Mouse (Mus musculus): ENCODE measurements around the gene Lrrc74a. TPM values are rescaled to one million over a fixed set of nuclear protein-coding genes. Genes with fewer than 3 reads are reported as not detected.

Gene Lrrc74a
- polyA plus RNA-seq (2012; rRNA removed): not detected in 2 replicates

GRCm38 (mm10) chr12:86734319-86734810, at the start of gene Lrrc74a:
Gene Lrrc74a (plus strand): TSS chr12:86734369.
- DNase-seq (ENCODE audit: extremely low spot score in 1 of 2, low spot score in 1 of 2): no peak

DNA sequence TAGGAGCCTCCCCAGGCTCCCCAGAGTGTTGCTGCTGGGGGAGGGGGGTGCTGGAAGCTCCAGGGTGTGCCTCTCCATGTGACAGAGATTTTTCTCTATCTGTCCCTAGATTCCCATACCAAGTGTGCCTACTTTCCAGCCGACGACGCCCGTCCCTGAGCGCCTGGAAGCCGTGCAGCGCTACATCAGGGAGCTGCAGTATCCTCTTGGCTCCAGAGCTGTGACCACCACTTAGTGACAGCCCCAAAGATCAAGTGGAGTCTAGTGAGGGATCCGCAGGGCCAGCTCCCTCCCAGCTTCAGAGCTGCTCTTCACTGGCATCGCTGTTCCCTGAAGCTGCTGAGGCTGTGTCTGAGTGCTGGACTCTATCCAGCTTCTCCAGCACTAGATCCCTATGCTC, 48.9 kb upstream of the Lrrc74a start:
- no peak for DNase-seq (ENCODE audit: extremely low spot score in 1 of 2, low spot score in 1 of 2)

DNA sequence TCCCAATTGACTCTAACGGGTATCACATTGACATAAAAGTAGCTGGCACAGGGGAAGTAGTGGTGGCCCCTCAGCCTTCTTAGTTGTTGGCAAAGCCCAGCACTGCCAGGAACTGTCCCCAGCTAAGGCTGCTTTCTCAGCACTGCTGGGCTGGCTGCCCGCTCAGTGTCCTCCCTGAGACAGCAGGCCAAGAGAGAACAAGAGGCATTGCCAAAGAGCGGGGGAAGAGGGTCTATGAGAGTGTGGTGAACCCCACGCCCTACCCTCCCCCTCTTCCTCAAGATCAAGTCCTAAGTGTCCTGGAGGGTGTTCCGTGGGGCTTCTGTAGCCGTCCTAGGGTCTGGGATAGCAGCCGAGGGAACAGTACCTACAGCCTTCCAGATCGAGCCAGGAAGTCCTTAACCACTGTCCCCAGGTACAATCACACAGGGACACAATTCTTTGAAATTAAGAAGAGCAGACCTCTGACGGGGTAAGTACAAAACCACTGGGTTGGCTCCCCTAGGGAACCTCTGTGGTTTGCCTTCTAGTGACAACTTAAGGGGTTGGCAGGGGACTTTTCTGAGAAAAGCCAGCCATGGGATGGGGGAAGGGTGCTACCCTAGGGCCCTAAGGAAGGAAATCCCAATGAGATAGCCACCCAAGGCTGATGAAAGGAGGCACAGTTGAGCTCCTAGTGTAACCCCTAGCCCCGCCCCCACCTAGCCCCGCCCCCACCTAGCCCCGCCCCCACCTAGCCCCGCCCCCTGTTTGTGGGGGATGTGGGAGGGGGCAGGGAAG, 47.4 kb upstream of the Lrrc74a start:
- DNase-seq (ENCODE audit: extremely low spot score in 1 of 2, low spot score in 1 of 2): no peak

GRCm38 (mm10) chr12:86687445-86687955, 46.7 kb upstream of the Lrrc74a start:
- DNase-seq (ENCODE audit: extremely low spot score in 1 of 2, low spot score in 1 of 2): no peak

DNA sequence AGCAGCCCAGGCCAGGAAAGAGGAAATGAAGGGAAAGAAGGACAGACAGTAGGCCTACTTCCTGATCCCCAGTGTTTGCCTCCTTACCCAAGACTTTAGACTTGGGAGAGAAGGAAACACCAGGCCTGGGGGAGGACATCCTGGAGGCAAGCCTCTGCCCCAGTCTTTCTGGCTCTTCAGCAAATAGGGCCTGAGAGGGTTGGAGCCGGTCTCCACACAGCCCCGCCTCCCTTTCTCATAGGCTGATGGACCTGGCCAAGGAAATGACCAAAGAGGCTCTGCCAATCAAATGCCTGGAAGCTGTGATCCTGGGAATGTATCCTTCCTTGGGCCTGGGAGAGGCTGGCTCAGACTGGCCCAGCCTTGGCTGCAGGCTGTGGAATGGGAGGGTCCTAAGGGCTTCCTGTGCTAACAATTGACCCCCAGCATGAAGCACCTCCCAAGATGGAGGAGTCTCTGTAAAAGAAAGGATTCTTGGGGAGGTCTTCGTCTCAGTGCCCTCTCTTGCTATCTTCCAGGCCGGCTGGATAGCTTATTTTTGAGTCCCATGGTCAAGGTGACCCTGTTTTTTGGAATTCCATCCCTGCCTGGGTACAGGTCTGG, 46.1 kb upstream of the Lrrc74a start:
- DNase-seq (ENCODE audit: extremely low spot score in 1 of 2, low spot score in 1 of 2): no peak

GRCm38 (mm10) chr12:86688917-86689316, 45.3 kb upstream of the Lrrc74a start:
- DNase-seq (ENCODE audit: extremely low spot score in 1 of 2, low spot score in 1 of 2): no peak

DNA sequence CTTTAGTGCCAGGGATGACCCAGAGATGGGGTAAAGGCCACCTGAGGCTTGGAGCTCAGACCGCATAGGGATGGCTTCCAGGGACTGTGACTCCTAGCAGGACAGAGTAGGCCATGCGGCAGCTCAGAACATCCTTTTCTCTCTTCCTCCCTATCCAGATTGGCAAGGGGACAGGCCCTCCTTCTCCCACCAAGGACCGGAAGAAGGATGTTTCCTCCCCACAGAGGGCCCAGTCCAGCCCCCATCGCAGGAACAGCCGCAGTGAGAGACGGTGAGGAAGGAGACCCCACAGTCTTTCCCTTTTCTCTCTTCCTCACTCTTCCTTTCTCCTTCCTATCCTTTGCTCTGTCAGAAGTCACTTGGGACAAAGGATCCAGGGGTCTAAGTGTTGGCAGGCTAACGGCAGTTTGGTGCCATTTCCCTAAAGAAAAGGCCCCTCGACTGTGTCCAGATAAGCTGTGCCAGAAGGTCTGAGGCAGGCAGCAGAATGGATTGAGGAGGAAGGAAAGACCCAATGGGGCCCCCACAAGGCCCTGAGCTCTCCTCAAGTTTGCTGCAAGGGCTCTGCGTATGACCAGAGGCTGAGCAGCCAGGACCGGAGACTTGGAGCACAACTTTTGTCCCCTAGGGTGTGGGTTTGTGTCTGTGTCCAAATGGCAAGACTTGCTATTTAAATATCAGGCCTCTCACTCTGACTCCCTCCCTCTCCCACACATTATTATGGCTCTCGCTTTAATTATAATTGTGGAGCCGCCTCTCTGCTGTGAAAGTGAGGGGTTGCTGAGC, 43.3 kb upstream of the Lrrc74a start:
- DNase-seq (ENCODE audit: extremely low spot score in 1 of 2, low spot score in 1 of 2): no peak

DNA sequence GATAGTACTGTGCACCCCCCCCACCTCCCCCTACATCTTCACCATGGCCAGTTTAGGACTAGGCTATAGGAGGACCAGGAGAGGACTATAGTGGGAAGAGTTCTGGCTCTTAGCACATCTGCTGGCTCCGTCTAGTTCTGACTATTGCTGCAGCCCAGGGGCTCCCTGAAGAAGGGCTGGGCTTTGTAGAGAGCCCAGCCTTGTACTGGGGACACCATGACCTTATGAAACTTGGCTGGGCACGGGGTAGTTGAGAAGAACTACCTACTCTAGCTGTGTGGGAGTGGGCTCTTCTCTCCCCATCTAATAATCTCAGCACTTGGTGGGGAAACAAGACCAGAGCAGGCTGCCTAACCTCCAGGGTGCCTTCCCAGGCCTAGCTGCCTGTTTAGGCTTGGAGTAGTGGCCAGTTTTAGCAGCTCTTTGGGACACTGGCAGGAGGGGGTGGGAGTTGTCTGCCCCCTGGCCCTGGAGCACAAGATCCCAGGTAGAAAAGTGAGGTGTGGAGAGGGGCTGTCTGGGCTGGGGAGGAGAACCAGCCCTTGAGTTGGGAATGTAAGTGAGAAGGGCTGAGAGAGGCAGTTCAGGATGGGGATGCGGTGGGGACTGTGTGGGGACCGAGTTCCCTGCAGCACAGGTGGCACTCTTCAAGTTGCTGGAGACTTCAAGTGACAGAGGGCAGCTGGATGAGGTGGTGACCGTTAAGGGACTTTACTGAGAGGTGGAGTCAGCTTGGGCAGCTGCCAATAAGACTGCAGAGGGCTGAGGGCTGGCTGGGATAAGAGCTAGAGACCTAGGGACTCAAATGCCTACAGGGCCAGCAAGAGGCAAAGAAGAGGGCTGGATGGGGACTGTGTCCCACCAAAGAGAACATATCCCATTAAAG, 41.5 kb upstream of the Lrrc74a start:
- no peak for DNase-seq (ENCODE audit: extremely low spot score in 1 of 2, low spot score in 1 of 2)

DNA sequence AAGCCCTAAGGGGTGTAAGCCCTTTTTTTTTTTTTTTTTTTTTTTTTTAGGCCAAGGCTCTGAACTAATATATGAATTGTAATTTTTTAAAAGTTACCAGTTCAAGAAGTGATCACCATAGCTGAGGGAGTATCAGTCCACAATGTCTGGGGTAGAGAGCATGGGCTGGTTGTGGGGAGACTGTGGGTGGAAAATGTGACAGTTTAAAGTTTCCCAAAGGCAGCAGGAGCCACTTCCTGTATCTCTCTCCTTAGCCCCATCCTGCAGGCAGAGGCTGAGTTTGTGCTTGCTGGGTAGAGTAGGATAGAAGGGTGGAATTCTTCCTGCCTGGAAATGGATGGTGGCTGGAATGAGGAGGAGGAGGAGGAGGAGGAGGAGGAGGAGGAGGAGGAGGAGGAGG, 40.8 kb upstream of the Lrrc74a start:
- no peak for DNase-seq (ENCODE audit: extremely low spot score in 1 of 2, low spot score in 1 of 2)

GRCm38 (mm10) chr12:86694441-86694840, 39.7 kb upstream of the Lrrc74a start:
- no peak for DNase-seq (ENCODE audit: extremely low spot score in 1 of 2, low spot score in 1 of 2)

DNA sequence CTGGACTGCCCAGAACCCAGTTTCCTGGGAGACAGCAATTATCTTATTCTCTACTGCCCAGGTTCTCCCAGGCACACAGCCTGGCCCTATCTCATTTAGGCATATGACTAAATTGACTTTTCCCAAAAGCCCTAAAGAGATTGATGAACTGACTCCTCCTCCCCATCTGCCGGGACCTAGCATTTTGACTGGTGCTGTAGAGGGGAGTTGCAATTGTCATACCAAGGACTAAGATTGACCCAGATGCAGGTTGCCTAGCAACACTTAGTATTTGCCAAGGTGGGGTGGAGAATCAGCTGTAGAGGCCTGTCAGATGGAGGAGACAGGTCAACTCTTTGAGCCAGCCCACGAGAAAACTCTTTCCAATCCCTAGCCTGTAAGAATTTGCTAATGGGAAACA, 36.2 kb upstream of the Lrrc74a start:
- no peak for DNase-seq (ENCODE audit: extremely low spot score in 1 of 2, low spot score in 1 of 2)

DNA sequence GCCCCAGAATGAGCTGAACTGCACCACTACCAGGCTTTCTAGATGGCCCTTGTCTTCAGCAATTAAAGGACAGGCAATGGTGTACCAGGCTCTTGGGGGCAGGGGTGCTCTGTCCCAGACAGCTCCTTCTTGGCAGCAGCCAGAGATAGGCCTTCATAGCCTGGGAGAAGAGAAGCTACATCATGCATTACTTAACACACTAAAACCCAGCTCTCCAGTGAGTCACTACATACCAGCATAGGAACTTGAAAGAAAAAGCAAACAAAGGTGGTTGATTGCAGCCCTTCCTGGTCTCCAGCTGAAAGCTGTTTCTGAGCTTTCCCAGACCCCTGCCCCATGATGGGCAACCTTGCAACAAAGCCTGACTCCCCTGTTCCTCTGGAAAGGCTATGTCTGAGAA, 35.6 kb upstream of the Lrrc74a start:
- DNase-seq (ENCODE audit: extremely low spot score in 1 of 2, low spot score in 1 of 2): no peak

DNA sequence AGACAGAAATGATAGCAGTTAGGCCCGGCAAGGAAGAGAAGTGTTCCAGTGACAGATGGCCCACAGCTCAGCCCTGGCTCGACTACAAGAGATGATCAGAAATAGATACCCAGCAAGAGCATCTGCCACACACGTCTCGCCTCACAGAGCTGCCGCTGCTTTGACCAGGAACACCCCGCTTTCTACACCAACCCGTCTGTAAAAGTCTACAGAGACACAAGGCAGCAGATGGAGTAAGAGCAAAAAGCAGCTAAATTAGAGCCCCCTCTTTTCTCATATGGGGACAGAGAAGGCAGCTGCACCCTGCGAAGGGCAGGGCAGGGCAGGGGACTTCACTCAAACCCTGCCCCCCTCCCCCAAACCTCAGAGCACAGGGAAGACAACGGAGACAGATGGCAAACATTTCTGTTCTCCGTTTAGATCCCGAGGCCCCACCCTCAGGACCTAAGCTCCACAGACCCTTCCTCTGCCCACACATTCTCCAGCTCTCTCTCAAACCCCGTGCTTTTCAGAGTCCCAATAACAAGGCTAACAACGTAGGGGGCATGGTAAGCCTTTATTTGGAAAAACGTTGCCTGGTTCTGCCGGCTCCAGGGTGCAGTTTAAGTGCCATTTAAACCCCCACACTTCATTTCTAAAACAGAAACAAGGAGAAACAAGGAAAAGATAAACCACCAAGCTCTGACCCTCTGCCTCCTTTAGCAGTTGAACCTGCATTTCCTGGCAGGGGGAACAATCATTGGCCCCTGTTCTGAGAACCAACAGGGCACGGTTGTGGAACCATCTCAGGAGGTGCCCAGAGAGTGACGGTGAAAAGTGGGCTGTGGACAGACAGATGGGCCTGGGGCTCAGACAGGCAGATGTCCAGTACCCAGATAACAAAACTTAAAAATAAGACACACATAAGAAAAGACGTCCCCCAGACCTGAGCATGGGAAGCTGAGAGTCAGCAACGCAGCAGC, 33.9 kb upstream of the Lrrc74a start:
- DNase-seq (ENCODE audit: extremely low spot score in 1 of 2, low spot score in 1 of 2): peak; percentile 90 to 92

DNA sequence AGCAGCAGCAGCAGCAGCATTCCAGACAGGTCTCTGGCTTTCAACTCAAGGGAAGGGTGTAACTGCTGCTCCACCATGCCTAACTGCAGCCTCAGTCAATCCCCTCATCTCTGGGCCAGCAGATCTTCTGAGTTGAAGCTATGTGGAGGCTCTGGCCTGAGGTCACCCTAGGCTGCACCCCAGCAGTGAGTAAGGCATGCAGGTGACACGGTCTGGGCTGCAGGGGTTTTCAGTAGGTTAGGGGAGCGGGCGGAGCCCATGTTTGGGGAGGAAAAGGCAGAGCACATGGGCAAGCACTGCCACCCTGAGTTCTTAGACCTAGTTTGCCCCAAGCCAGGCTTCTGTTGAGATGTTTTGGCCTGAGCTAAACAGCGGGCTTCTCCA, 33.2 kb upstream of the Lrrc74a start:
- DNase-seq (ENCODE audit: extremely low spot score in 1 of 2, low spot score in 1 of 2): no peak

DNA sequence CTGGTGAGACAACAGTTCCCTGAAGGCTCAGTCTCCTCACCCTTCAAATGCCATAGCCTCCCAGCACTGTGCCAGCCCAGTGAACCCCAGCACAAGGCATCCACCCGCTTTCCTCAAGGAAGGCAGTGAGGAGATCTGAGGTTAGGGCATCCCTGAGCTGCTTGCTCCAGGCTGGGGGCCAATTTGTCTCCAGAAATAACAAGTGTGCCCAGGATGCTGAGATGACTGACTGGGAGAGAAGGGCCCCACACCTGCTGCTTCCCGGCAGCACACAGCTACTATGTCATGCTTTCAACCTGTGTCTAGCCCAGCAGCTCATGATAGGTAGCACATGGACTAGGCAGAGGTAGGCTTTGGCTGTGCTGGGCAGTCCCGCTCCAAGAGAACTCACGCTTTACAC, 32.7 kb upstream of the Lrrc74a start:
- DNase-seq (ENCODE audit: extremely low spot score in 1 of 2, low spot score in 1 of 2): no peak

DNA sequence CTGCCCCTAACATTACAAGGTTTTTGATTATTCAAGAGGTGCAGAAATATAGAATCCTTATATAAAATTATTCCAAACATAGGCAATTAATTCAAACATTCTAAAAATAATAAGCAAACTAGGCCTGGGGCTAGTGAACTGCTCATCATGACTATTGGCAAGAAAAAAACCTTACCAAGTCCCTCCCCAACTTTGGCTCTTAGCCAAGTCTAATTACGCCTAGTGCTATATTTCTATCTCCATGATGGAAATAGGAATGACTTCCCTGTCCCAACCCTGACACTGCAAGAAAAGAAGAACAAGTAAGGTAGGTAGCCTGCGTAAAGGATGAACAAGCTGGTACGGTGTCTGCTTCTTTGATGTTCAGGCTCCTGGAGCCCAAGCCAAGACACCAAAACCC, 31.5 kb upstream of the Lrrc74a start:
- DNase-seq (ENCODE audit: extremely low spot score in 1 of 2, low spot score in 1 of 2): no peak

DNA sequence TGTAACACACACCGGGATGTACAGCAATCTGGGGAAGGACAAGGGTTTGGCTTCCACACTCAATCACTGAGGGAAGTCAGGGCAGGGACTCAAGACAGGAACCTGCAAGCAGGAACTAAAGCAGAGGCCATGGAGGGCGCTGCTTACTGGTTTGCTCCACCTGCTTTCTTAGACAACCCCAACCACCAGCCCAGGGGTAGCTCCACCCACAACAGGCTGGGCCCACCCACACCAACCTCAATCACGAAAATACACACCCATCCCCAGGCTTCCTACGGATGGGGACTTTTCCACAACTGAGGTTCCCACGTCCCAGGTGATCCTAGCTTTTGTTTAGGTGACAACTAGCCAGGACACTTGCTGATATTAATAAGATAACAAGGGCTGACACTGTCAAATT, 28.3 kb upstream of the Lrrc74a start:
- DNase-seq (ENCODE audit: extremely low spot score in 1 of 2, low spot score in 1 of 2): no peak

DNA sequence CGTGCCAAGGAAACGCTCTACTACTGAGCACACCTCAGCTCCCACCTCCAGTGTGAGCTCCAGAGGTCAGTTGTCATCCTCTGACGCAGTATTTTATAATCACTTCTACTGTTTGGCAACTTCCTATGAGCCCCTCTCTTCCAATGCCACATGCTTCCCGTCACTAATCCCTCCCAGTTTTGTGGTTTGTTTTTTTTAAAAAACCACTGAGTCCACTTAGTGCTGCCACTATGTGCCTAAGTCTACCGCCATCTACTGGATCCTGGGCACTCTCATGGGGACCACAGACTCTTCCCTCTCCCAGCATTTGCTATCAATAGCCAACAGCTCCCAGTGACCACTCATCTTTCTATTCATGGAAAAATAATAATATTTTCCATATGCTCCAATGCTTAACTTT, 20.1 kb upstream of the Lrrc74a start:
- no peak for DNase-seq (ENCODE audit: extremely low spot score in 1 of 2, low spot score in 1 of 2)

DNA sequence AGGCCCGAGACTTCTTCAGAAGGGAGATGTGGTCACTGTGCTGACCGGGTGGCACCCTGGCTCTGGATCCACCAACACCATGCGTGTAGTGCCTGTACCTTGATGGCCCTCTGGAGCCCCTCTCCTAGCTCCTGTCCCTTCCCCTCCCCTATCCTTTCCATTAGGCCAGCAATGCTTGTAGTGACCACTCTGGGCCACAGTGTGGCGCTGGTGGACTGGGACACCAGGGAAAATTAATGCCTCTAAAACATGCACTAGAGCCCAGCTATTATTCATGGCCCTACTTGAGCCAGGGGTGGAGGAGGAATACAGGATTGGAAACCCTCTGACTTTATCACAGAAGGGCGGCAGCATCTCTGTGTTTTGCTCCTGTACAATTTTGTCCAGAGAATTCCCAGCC, 18.8 kb upstream of the Lrrc74a start:
- DNase-seq (ENCODE audit: extremely low spot score in 1 of 2, low spot score in 1 of 2): peak in 1 of 2 experiments; percentile 90
